Mouse (Mus musculus) liver, adult 2 months (tissue): ENCODE results near the gene Marf1. TPM values are rescaled to one million over a fixed set of nuclear protein-coding genes. Genes with fewer than 3 reads are reported as not detected.

Experiments used
- DNase-seq: peaks from one replicate; pipeline ENCODE4 v3.0.0-alpha.2; 2011; ENCODE audit warnings: low read depth, low spot score; ENCODE audit errors: extremely low read depth
- H3K27ac ChIP-seq: fragments of 200-500 bp; replicated peaks from 2 replicates; pipeline ENCODE4 v1.5.1; 2012; ENCODE audit warnings: low read depth, mild to moderate bottlenecking, control low read depth, inconsistent platforms, low read length; ENCODE audit not compliant: insufficient read depth
- H3K27me3 ChIP-seq: fragments of 200-500 bp; 2 replicates; pipeline ENCODE4 v1.6.1; 2012; ENCODE audit warnings: mild to moderate bottlenecking, moderate library complexity, low read length, inconsistent platforms; ENCODE audit not compliant: control insufficient read depth, insufficient read depth
- H3K36me3 ChIP-seq: fragments of 200-500 bp; 2 replicates; pipeline ENCODE4 v1.6.1; 2012; ENCODE audit warnings: low read length, inconsistent platforms; ENCODE audit not compliant: control insufficient read depth, insufficient read depth
- H3K4me1 ChIP-seq: fragments of 200-500 bp; 2 replicates; pipeline ENCODE4 v1.6.1; 2011; ENCODE audit warnings: low read length; ENCODE audit not compliant: control insufficient read depth, insufficient read depth
- H3K4me3 ChIP-seq: fragments of 200-500 bp; 2 replicates; pipeline ENCODE4 v1.5.1; 2011; ENCODE audit warnings: low read depth, mild to moderate bottlenecking, control low read depth, low read length, moderate library complexity; ENCODE audit not compliant: insufficient read depth
- H3K79me2 ChIP-seq: fragments of 200-500 bp; 2 replicates; pipeline ENCODE4 v1.6.1; 2012; ENCODE audit warnings: inconsistent platforms, mild to moderate bottlenecking, low read length, moderate library complexity; ENCODE audit not compliant: control insufficient read depth, insufficient read depth
- H3K9ac ChIP-seq: fragments of 200-500 bp; 2 replicates; pipeline ENCODE4 v1.6.1; 2012; ENCODE audit warnings: low read depth, mild to moderate bottlenecking, control low read depth, inconsistent platforms, low read length
- CTCF ChIP-seq: fragments of 200-500 bp; IDR thresholded peaks from 2 replicates; pipeline ENCODE4 v1.5.1; 2011; ENCODE audit warnings: low read depth, low read length, control low read depth
- POLR2A ChIP-seq: fragments of 200-500 bp; IDR thresholded peaks from 2 replicates; pipeline ENCODE4 v1.6.1; 2011; ENCODE audit warnings: low read length, control low read depth; ENCODE audit not compliant: insufficient read depth; ENCODE audit errors: extremely low read depth
- WGBS: fragments of 180-500 bp; shearing (Covaris S2); methylation state at CpG from one replicate; pipeline ENCODE4 v1.1.7; 2018; 5-methylcytosine and 5-hydroxymethylcytosine counted together
- polyA plus RNA-seq: library from polyadenylated mRNA; depleted of rRNA; stranded (reverse); fragments of >200 nt; gene quantifications from 2 replicates; pipeline ENCODE4 v1.2.3, GENCODE M21; 2012; rRNA removed
- total RNA-seq: library from RNA; depleted of rRNA; stranded (reverse); fragments of >200 nt; gene quantifications from 2 replicates; pipeline ENCODE4 v1.2.3, GENCODE M21; 2014; rRNA removed

Marf1 gene
- total RNA-seq, result 26.4 and 36.2 TPM in 2 replicates
- 10.7 and 11.3 TPM in 2 replicates for polyA plus RNA-seq

GRCm38 (mm10) chr16:14162988-14163416 lies at the start of gene Marf1, which contains the start of gene Nde1:
Gene Marf1, minus strand, starts transcription at chr16:14163351.
Gene Nde1, plus strand, starts transcription at chr16:14163275.
- Histone ChIP-seq H3K9ac (peak within 1 kb of the TSS; percentile 84), H3K27ac (peak within 1 kb of the TSS; percentile 93), H3K4me1 (peaks cover 10% of the 10 kb centered on the region), H3K4me3 (peak within 1 kb of the TSS; percentile 84), H3K27me3 (no peaks in the 10 kb centered on the region), H3K36me3 (no peaks in the 10 kb centered on the region), H3K79me2 (peaks cover 16% of the 10 kb centered on the region)
- WGBS, result under 1% methylated on average over 43 of the region's 43 CpGs
- TF ChIP-seq POLR2A (peak; percentile 77), CTCF (no peak)
- DNase-seq, result peak; percentile 87

GRCm38 (mm10) chr16:14198798-14199197 lies 35.6 kb upstream of the Marf1 start:
- no peaks in the 10 kb centered on the region for H3K36me3 ChIP-seq
- no peak overlapping the region for H3K27ac ChIP-seq
- 82% methylated on average over 4 of the region's 4 CpGs for WGBS
- H3K9ac ChIP-seq, result no peak overlapping the region
- H3K4me1 ChIP-seq, result peaks cover 8% of the 10 kb centered on the region
- no peak overlapping the region for H3K4me3 ChIP-seq
- H3K79me2 ChIP-seq, result no peaks in the 10 kb centered on the region
- no peaks in the 10 kb centered on the region for H3K27me3 ChIP-seq
- no peak for DNase-seq
- no peak for TF ChIP-seq CTCF
- no peak for TF ChIP-seq POLR2A

GRCm38 (mm10) chr16:14195427-14195826 lies 32.3 kb upstream of the Marf1 start:
- Histone ChIP-seq H3K27ac (peak overlapping the region; percentile 86; the same call in 1 of the 2 replicates), H3K27me3 (no peaks in the 10 kb centered on the region)

GRCm38 (mm10) chr16:14194164-14194950 lies 31.2 kb upstream of the Marf1 start:
- H3K27me3 ChIP-seq, result no peaks in the 10 kb centered on the region
- DNase-seq, result peak; percentile 96
- 18% methylated on average over 9 of the region's 9 CpGs for WGBS
- H3K4me1 ChIP-seq, result peaks cover 14% of the 10 kb centered on the region
- H3K79me2 ChIP-seq, result no peaks in the 10 kb centered on the region
- peak overlapping the region; percentile 86 for H3K27ac ChIP-seq
- no peak overlapping the region for H3K4me3 ChIP-seq
- H3K36me3 ChIP-seq, result peaks cover 18% of the 10 kb centered on the region
- H3K9ac ChIP-seq, result peak overlapping the region; percentile 13
- TF ChIP-seq CTCF, result no peak

More at GRCm38 (mm10) chr16:14195427-14195826, 32.3 kb upstream of the Marf1 start:
- H3K36me3 ChIP-seq, result peaks cover 8% of the 10 kb centered on the region
- H3K79me2 ChIP-seq, result no peaks in the 10 kb centered on the region
- WGBS, result 11% methylated on average over 1 of the region's 1 CpGs
- H3K4me1 ChIP-seq, result peaks cover 14% of the 10 kb centered on the region
- H3K9ac ChIP-seq, result no peak overlapping the region
- H3K4me3 ChIP-seq, result no peak overlapping the region
- TF ChIP-seq CTCF (peak; percentile 66), POLR2A (no peak)
- peak; percentile 74 for DNase-seq

GRCm38 (mm10) chr16:14185516-14185915 lies 22.4 kb upstream of the Marf1 start:
- Histone ChIP-seq H3K36me3 (peaks cover 46% of the 10 kb centered on the region), H3K27ac (no peak overlapping the region), H3K4me1 (no peaks in the 10 kb centered on the region), H3K27me3 (no peaks in the 10 kb centered on the region), H3K9ac (no peak overlapping the region), H3K79me2 (no peaks in the 10 kb centered on the region), H3K4me3 (no peak overlapping the region)
- no peak for DNase-seq
- WGBS, result 96% methylated on average over 5 of the region's 5 CpGs
- TF ChIP-seq POLR2A (no peak), CTCF (no peak)

GRCm38 (mm10) chr16:14183856-14184255 lies 20.7 kb upstream of the Marf1 start:
- 78% methylated on average over 1 of the region's 1 CpGs for WGBS
- Histone ChIP-seq H3K36me3 (peaks cover 35% of the 10 kb centered on the region), H3K27me3 (no peaks in the 10 kb centered on the region), H3K27ac (no peak overlapping the region), H3K4me3 (no peak overlapping the region), H3K4me1 (no peaks in the 10 kb centered on the region), H3K9ac (no peak overlapping the region), H3K79me2 (0 out of 2 replicates have a peak, but pooled peaks cover 1% of the 10 kb centered on the region)
- no peak for DNase-seq
- TF ChIP-seq POLR2A, result no peak
- TF ChIP-seq CTCF, result no peak
